Mouse (Mus musculus) heart, postnatal 0 days (tissue): ENCODE results near the gene Zfp704.

Source experiments
- CTCF ChIP-seq: IDR thresholded peaks from 2 replicates; pipeline ENCODE4 v1.5.1; 2016; ENCODE audit warnings: antibody characterized with exemption, control low read depth, low read depth
- EP300 ChIP-seq: IDR thresholded peaks from 2 replicates; pipeline ENCODE4 v1.6.1; 2016; ENCODE audit warnings: antibody characterized with exemption, low read depth

GRCm38 (mm10) chr3:9580952-9581798 lies 28.7 kb downstream of the Zfp704 start:
- no peak for TF ChIP-seq CTCF
- no peak for TF ChIP-seq EP300
